Mouse (Mus musculus) forebrain, postnatal 0 days (tissue): Measurements from ENCODE around the gene Saxo1. TPM values are rescaled to one million over a fixed set of nuclear protein-coding genes. Genes with fewer than 3 reads are reported as not detected.

Experiments
- ATAC-seq: fragments of 200-750 bp; cut with Nextera tagmentation; 2 replicates; pipeline ENCODE4 v1.8.0; 2017; ENCODE audit warnings: mild to moderate bottlenecking, moderate library complexity
- DNase-seq: peaks from one replicate; pipeline ENCODE4 v3.0.0-alpha.2; 2015
- H3K27ac ChIP-seq: fragments of 300-500 bp; sonication (generic); 2 replicates; pipeline ENCODE4 v1.5.1; 2014; ENCODE audit warnings: low read depth, mild to moderate bottlenecking, antibody characterized with exemption, low read length, moderate library complexity, mixed read lengths
- H3K27me3 ChIP-seq: fragments of 300-500 bp; sonication (generic); 2 replicates; pipeline ENCODE4 v1.6.1; 2014; ENCODE audit warnings: mild to moderate bottlenecking, low read length, mixed read lengths; ENCODE audit not compliant: insufficient read depth
- H3K36me3 ChIP-seq: fragments of 300-500 bp; sonication (generic); 2 replicates; pipeline ENCODE4 v1.6.1; 2014; ENCODE audit warnings: mild to moderate bottlenecking, moderate library complexity; ENCODE audit not compliant: insufficient read depth
- H3K4me1 ChIP-seq: fragments of 300-500 bp; sonication (generic); 2 replicates; pipeline ENCODE4 v1.6.1; 2014; ENCODE audit warnings: antibody characterized with exemption; ENCODE audit not compliant: insufficient read depth
- H3K4me2 ChIP-seq: fragments of 300-500 bp; sonication (generic); 2 replicates; pipeline ENCODE4 v1.6.1; 2014; ENCODE audit warnings: low read depth, mild to moderate bottlenecking, moderate library complexity
- H3K4me3 ChIP-seq: fragments of 300-500 bp; sonication (generic); 2 replicates; pipeline ENCODE4 v1.5.1; 2014; ENCODE audit warnings: low read depth, low read length, mixed read lengths
- H3K9ac ChIP-seq: fragments of 300-500 bp; sonication (generic); 2 replicates; pipeline ENCODE4 v1.6.1; 2014; ENCODE audit warnings: mild to moderate bottlenecking
- H3K9me3 ChIP-seq: fragments of 300-500 bp; sonication (generic); 2 replicates; pipeline ENCODE4 v1.6.1; 2016; ENCODE audit warnings: low read length
- CTCF ChIP-seq: sonication (generic); IDR thresholded peaks from 2 replicates; pipeline ENCODE4 v1.5.1; 2016; ENCODE audit warnings: antibody characterized with exemption, control low read depth, low read depth
- WGBS: fragments of 180-500 bp; shearing (Covaris S2); extraction: QIAGEN DNeasy Blood & Tissue Kit; methylation state at CpG from one replicate; pipeline ENCODE4 v1.1.7; 2014; 5-methylcytosine and 5-hydroxymethylcytosine counted together
- polyA plus RNA-seq: library from polyadenylated mRNA; unstranded; fragments of >200 nt; fragmentation: Nextera tagmentation; extraction: Ambion mirVana; gene quantifications from 2 replicates; pipeline ENCODE4 v1.2.1, GENCODE M21; 2015
- total RNA-seq: library from RNA; depleted of rRNA; stranded (reverse); fragments of >200 nt; gene quantifications from 2 replicates; pipeline ENCODE4 v1.2.3, GENCODE M21; 2014

Gene Saxo1
- total and polyA plus RNA-seq, 2 experiments from 2014 or later: not detected

DNA sequence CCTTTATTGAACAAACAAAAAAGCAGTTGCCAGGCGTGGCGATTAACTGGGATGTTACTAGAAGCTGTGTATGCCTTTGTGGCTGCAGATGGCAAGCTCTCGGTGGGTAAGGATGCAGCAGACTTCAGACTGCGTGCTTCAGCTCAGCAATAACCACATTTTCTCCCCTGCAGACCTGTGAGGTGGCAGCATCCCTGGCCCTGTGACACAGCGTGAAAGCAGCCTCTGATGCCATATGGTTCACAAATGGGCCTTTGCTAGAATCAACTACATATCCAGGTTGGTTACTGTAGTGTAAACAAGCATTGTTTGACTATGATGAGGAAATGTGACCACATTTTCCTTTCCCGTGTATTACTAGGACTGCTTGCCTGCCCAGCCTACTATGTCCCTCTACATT lies 29.0 kb downstream of the Saxo1 start:
- DNase-seq: no peak
- H3K36me3 ChIP-seq: no peaks in the 10 kb centered on the region
- whole genome bisulfite sequencing: 65% methylated on average over 6 of the region's 6 CpGs

DNA sequence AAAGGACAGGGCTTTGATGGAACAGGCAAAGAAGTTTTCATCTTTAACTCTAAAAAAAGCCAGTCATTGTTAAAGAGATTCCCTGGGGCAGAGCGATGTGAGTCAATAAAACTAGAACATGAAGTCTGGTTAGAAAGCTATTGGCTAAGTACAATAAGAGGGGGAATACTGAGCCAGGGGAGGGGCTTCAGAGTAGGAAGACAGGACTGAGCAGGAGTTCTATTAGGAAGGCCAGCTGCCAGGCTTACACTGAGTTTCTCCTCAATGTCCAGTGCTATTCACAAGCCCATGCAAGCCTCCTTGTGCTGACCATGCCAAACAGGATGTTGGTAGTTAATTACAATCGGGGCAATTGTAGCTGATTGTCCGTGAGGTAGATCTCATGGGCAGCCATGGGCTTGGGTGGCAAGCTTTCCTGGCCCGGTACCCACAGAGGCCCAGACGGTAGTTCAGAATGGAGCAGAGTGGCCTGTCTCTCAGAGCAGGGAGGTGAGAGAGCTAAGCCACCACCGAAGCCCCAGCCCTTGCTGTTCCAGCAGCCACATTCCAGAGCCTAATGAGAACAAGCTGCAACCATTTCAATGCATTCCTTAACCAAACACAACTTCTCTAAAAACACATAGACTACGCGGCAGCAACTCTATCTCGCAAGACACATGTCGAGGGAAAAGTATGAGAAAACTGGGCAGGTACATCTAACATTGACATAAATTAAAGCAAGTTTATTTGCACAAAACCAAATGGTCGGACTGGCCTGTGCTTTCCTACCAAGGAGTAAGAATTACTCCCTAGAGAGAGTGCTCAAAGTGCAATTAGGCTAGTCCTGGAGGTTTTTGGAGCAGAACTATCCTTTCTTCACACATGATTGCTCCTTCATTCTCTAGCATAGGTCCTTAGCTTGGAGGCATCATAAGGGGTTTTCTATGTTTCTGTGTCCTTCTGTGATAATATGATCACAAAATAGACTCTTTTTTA lies 30.7 kb downstream of the Saxo1 start:
- TF ChIP-seq CTCF: no peak
- Histone ChIP-seq H3K27me3 (no peaks in the 10 kb centered on the region), H3K4me1 (no peaks in the 10 kb centered on the region), H3K36me3 (no peaks in the 10 kb centered on the region), H3K27ac (no peak overlapping the region), H3K9me3 (no peaks in the 10 kb centered on the region), H3K4me3 (no peak overlapping the region), H3K9ac (no peak overlapping the region), H3K4me2 (no peak overlapping the region)
- WGBS: 75% methylated on average over 11 of the region's 11 CpGs
- DNase-seq (no peak), ATAC-seq (peak; percentile 42)

More for the DNA sequence above, 29.0 kb downstream of the Saxo1 start:
- H3K4me3 ChIP-seq: no peak overlapping the region
- no peaks in the 10 kb centered on the region for H3K4me1 ChIP-seq
- H3K4me2 ChIP-seq: no peak overlapping the region
- TF ChIP-seq CTCF: no peak
- H3K27me3 ChIP-seq: no peaks in the 10 kb centered on the region
- no peak overlapping the region for H3K27ac ChIP-seq
- no peak for ATAC-seq
- no peaks in the 10 kb centered on the region for H3K9me3 ChIP-seq
- no peak overlapping the region for H3K9ac ChIP-seq

DNA sequence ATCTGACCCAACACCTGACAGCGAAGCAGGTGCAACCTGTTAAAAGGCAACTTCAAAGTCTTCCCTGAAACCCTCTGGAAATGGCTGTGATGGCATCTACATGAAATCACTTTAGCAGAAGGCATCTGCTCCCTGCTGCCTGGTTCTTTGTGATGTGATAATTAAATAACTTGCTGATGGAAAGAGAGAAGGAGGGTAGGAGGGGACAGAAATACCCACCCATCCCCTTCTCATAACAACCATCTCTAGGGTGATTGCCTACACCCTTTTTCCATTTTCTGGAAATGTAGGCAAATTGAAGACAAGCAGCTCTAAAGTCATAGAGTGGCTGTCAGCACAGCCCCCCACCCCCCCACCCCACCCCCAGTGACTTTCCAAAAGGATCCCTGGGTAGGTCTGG lies 33.6 kb downstream of the Saxo1 start:
- H3K27ac ChIP-seq: no peak overlapping the region
- H3K4me3 ChIP-seq: no peak overlapping the region
- no peaks in the 10 kb centered on the region for H3K36me3 ChIP-seq
- no peak overlapping the region for H3K9ac ChIP-seq
- H3K27me3 ChIP-seq: no peaks in the 10 kb centered on the region
- no peak for TF ChIP-seq CTCF
- H3K9me3 ChIP-seq: no peaks in the 10 kb centered on the region
- H3K4me1 ChIP-seq: no peaks in the 10 kb centered on the region
- no peak for DNase-seq
- WGBS: 91% methylated on average over 1 of the region's 1 CpGs
- H3K4me2 ChIP-seq: no peak overlapping the region
- no peak for ATAC-seq

DNA sequence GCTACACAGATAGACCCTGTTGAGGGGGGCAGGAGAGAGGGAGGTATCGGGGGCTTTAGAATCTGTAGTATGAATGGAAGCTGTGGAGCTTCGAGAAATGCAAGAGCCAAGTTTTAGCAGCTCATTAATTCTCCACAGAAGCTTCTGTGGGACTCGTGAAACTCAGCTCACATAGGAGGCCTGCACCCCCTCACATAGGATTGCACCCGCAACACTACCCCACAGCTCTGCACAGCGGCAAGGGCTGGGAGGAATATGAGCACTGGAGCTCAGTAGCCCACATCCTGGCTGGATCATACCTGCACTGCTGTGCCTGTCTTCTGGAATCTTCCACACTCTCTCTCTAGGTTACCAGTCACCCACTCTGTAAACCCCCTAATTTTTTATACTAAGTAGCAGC lies 34.4 kb downstream of the Saxo1 start:
- Histone ChIP-seq H3K27ac (no peak overlapping the region), H3K36me3 (no peaks in the 10 kb centered on the region), H3K9ac (no peak overlapping the region), H3K27me3 (no peaks in the 10 kb centered on the region), H3K4me3 (no peak overlapping the region), H3K4me2 (no peak overlapping the region), H3K4me1 (no peaks in the 10 kb centered on the region), H3K9me3 (no peaks in the 10 kb centered on the region)
- DNase-seq (no peak), ATAC-seq (no peak)
- WGBS: 78% methylated on average over 5 of the region's 5 CpGs
- TF ChIP-seq CTCF: no peak

DNA sequence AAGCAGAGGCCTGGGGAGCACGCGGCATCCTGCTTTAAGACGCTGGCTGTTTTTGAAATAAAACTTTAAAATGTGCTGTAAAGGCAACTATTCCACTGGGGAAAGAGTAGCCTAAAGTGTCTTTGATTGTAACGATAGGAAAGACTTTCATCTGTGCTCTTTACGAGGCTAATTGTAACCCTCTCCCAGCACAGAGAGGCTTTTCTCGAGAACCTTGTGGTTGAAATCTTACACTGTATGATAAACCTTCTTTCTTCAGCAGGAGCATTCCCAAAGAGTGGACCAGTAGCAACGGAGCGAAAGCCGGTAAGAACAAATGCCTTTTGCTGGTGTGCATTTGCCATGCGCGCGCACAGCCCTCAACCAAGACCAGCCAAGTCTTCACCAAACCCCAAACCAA lies 37.4 kb downstream of the Saxo1 start:
- no peaks in the 10 kb centered on the region for H3K27me3 ChIP-seq
- ATAC-seq (no peak), DNase-seq (no peak)
- no peak for TF ChIP-seq CTCF
- H3K4me2 ChIP-seq: no peak overlapping the region
- H3K4me3 ChIP-seq: no peak overlapping the region
- WGBS: 86% methylated on average over 12 of the region's 12 CpGs
- H3K36me3 ChIP-seq: no peaks in the 10 kb centered on the region
- no peaks in the 10 kb centered on the region for H3K4me1 ChIP-seq
- no peak overlapping the region for H3K9ac ChIP-seq
- no peak overlapping the region for H3K27ac ChIP-seq
- no peaks in the 10 kb centered on the region for H3K9me3 ChIP-seq

DNA sequence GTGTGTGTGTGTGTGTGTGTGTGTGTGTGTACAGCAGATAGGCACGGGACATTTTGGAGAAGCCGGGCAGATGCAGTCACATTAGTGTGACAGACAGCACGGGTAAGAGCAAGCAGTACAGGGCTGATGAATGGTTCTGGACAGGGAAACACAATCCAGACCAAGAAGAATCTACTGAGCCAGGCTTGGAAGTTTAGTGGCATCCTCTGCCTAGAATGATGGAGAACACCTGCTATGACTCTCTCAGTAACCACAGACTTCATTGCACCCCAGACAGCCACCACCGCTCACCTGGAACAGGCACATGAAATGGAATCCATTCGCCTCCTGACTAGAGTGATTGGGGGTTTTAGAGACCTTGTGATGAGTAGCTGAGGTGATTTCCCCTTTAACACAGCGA lies 38.2 kb downstream of the Saxo1 start:
- no peak overlapping the region for H3K4me3 ChIP-seq
- no peak overlapping the region for H3K9ac ChIP-seq
- no peak overlapping the region for H3K4me2 ChIP-seq
- DNase-seq: no peak
- H3K9me3 ChIP-seq: no peaks in the 10 kb centered on the region
- no peaks in the 10 kb centered on the region for H3K36me3 ChIP-seq
- no peaks in the 10 kb centered on the region for H3K4me1 ChIP-seq
- H3K27me3 ChIP-seq: no peaks in the 10 kb centered on the region
- no peak for ATAC-seq
- 94% methylated on average over 6 of the region's 6 CpGs for WGBS
- H3K27ac ChIP-seq: no peak overlapping the region
- TF ChIP-seq CTCF: no peak

DNA sequence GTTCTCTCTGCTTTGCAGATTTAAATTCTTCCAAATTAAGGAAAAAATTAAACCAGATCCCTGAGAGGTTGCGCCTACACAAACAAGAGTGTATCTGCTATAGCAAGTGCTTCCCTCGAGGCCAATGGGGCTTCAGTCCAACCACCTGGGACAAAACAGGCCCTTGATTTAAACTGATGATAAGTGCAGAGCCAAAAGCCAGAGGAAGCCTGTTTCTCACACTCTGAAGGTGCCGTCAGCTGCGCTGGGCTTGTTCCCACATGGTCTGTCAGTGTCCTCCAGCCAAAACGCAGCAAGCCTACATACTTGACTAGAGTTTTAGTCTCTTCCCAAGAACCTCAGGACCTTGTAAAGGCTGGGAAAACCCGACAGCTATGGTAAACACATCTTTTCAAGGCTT lies 53.5 kb downstream of the Saxo1 start:
- no peak for DNase-seq
- Histone ChIP-seq H3K27me3 (no peaks in the 10 kb centered on the region), H3K36me3 (no peaks in the 10 kb centered on the region)

More for the DNA sequence above, 53.5 kb downstream of the Saxo1 start:
- WGBS: 76% methylated on average over 6 of the region's 6 CpGs
- H3K27ac ChIP-seq: no peak overlapping the region
- H3K4me1 ChIP-seq: no peaks in the 10 kb centered on the region
- H3K9ac ChIP-seq: no peak overlapping the region
- TF ChIP-seq CTCF: no peak
- no peaks in the 10 kb centered on the region for H3K9me3 ChIP-seq
- no peak for ATAC-seq
- H3K4me2 ChIP-seq: no peak overlapping the region
- no peak overlapping the region for H3K4me3 ChIP-seq
